ENCODE assay signal across 15 mouse cellular contexts in genomic region chr2:59171533-59171932, GRCm38 (mm10). TPM values are rescaled to one million over a fixed set of nuclear protein-coding genes. Genes with fewer than 3 reads are reported as not detected.
DNase-seq lines count a peak whose midpoint lies in the region; ATAC-seq and TF ChIP-seq lines count a peak whose summit lies in the region.
"Had no signal": no experiment of that assay in that cellular context is flagged by ENCODE, and none has a peak within 500 bp of the region (broad histone marks: within the 10 kb centered on the region; RNA-seq: fewer than 3 reads in every experiment).

No protein-coding gene starts in this region.

- no peak for TF ChIP-seq CTCF in liver, postnatal 0 days (IDR thresholded peaks at IDR 0.05; ENCODE audit: low read depth)

- no peaks in the 10 kb centered on the region for H3K36me3 ChIP-seq in liver, embryonic 11.5 days (ENCODE audit: control insufficient read depth, insufficient read depth, low read length)
- no peaks in the 10 kb centered on the region for H3K36me3 ChIP-seq in liver, postnatal 0 days (replicated peaks; ENCODE audit: insufficient read depth, low read length)
- H3K36me3 ChIP-seq in forebrain, embryonic 10.5 days (replicated peaks), result peaks cover 8% of the 10 kb centered on the region; the same call in 1 of the 2 replicates
- H3K36me3 ChIP-seq: hindbrain, embryonic 13.5 days; liver, embryonic 15.5 days; midbrain, embryonic 13.5 days had no signal

- no peak overlapping the region for H3K27ac ChIP-seq in liver, embryonic 11.5 days (ENCODE audit: low read depth, low read length)
- H3K27ac ChIP-seq in liver, postnatal 0 days (ENCODE audit: low read depth), result no peak overlapping the region
- no peak overlapping the region for H3K27ac ChIP-seq in forebrain, embryonic 10.5 days
- H3K27ac ChIP-seq: hindbrain, embryonic 13.5 days; liver, embryonic 15.5 days; midbrain, embryonic 13.5 days had no signal

- H3K9ac ChIP-seq in liver, embryonic 11.5 days (ENCODE audit: low read depth, low read length), result no peak overlapping the region
- H3K9ac ChIP-seq in liver, postnatal 0 days (replicated peaks), result no peak overlapping the region
- H3K9ac ChIP-seq: hindbrain, embryonic 13.5 days; liver, embryonic 15.5 days; midbrain, embryonic 13.5 days had no signal

- no peaks in the 10 kb centered on the region for H3K9me3 ChIP-seq in liver, embryonic 11.5 days (ENCODE audit: control insufficient read depth, low read length)
- H3K9me3 ChIP-seq in liver, postnatal 0 days (ENCODE audit: low read length), result no peaks in the 10 kb centered on the region
- no peaks in the 10 kb centered on the region for H3K9me3 ChIP-seq in forebrain, embryonic 10.5 days
- H3K9me3 ChIP-seq: hindbrain, embryonic 13.5 days; liver, embryonic 15.5 days; midbrain, embryonic 13.5 days had no signal

- H3K4me2 ChIP-seq in liver, embryonic 11.5 days, result peak overlapping the region; percentile 14; the same call in 1 of the 2 replicates
- no peak overlapping the region for H3K4me2 ChIP-seq in liver, postnatal 0 days (ENCODE audit: low read depth, low read length)
- H3K4me2 ChIP-seq: hindbrain, embryonic 13.5 days; liver, embryonic 15.5 days; midbrain, embryonic 13.5 days had no signal

- no peaks in the 10 kb centered on the region for H3K27me3 ChIP-seq in liver, embryonic 11.5 days (replicated peaks; ENCODE audit: control insufficient read depth, insufficient read depth, low read length)
- no peaks in the 10 kb centered on the region for H3K27me3 ChIP-seq in liver, postnatal 0 days (ENCODE audit: insufficient read depth, low read length)
- no peaks in the 10 kb centered on the region for H3K27me3 ChIP-seq in forebrain, embryonic 10.5 days (ENCODE audit: poor library complexity, severe bottlenecking)
- H3K27me3 ChIP-seq: hindbrain, embryonic 13.5 days; liver, embryonic 15.5 days; midbrain, embryonic 13.5 days had no signal

- no peak for ATAC-seq in liver, embryonic 11.5 days (replicated peaks; ENCODE audit: low FRiP score)
- no peak for ATAC-seq in liver, postnatal 0 days
- peak; percentile 79 for ATAC-seq in CD4-positive, CD25-positive, alpha-beta regulatory T cell, adult 4 months
- ATAC-seq: midbrain, embryonic 13.5 days had no signal

- WGBS in liver, embryonic 11.5 days, result 60% methylated on average over 5 of the region's 5 CpGs
- 51% methylated on average over 5 of the region's 5 CpGs for WGBS in liver, postnatal 0 days (ENCODE audit: insufficient replicate concordance)
- WGBS in forebrain, embryonic 10.5 days, result 85% methylated on average over 5 of the region's 5 CpGs

- TF ChIP-seq EP300 in liver, postnatal 0 days (IDR thresholded peaks at IDR 0.05; ENCODE audit: low read depth), result no peak

- H3K4me1 ChIP-seq in liver, embryonic 11.5 days (replicated peaks; ENCODE audit: control insufficient read depth, insufficient read depth, low read length), result peaks cover 13% of the 10 kb centered on the region
- H3K4me1 ChIP-seq in liver, postnatal 0 days (ENCODE audit: insufficient read depth), result peaks cover 7% of the 10 kb centered on the region; the same call in 1 of the 2 replicates
- peaks cover 11% of the 10 kb centered on the region; the same call in 1 of the 2 replicates for H3K4me1 ChIP-seq in forebrain, embryonic 10.5 days

- DNase-seq in liver, embryonic 11.5 days (ENCODE audit: low spot score), result no peak
- no peak for DNase-seq in liver, postnatal 0 days
- DNase-seq in ZHBTc4 (ENCODE audit: low read depth, low spot score), result peak; percentile 57
- peak; percentile 51 for DNase-seq in lung, postnatal 25 days (ENCODE audit: low spot score)
- no peak for DNase-seq in forebrain, embryonic 10.5 days (ENCODE audit: extremely low spot score, low spot score)
- no peak for DNase-seq in right cerebral cortex, adult 2 months (ENCODE audit: low spot score in 2 of 2)
- no peak for DNase-seq in cerebellum, adult 9-11 months
- DNase-seq: cerebellum, adult 11-12 months; embryo, embryonic 11 days; thymus, postnatal 25 days had no signal

- H3K4me3 ChIP-seq in liver, embryonic 11.5 days (ENCODE audit: low read depth, low read length), result no peak overlapping the region
- H3K4me3 ChIP-seq in liver, postnatal 0 days (ENCODE audit: low read depth, low read length), result no peak overlapping the region
- no peak overlapping the region for H3K4me3 ChIP-seq in forebrain, embryonic 10.5 days
- H3K4me3 ChIP-seq: erythroblast, embryonic 14.5 days; hindbrain, embryonic 13.5 days; liver, embryonic 15.5 days; midbrain, embryonic 13.5 days had no signal

RNA-seq across cellular contexts. Expression of gene Pkp4, which starts 10.9 kb away (rescaled TPM):
- polyA plus RNA-seq in liver, embryonic 11.5 days (2014; fragmentation: Nextera tagmentation; extraction: Ambion mirVana), result 14.0 and 17.7 TPM in 2 replicates
- 6.8 and 7.7 TPM in 2 replicates for polyA plus RNA-seq in liver, postnatal 0 days (2015; fragmentation: Nextera tagmentation; extraction: Ambion mirVana)
- polyA plus RNA-seq in CD4-positive, CD25-positive, alpha-beta regulatory T cell, adult 4 months (2017; shearing (Covaris generic)), result 10 to 100 TPM; 14.7 to 17.2 TPM
- 20.2 and 20.8 TPM in 2 replicates for polyA plus RNA-seq in forebrain, embryonic 10.5 days (2016; fragmentation: Nextera tagmentation; extraction: Ambion mirVana)

RNA-seq across cellular contexts. Expression of gene Ccdc148, which starts 11.1 kb away (rescaled TPM):
- polyA plus RNA-seq in liver, embryonic 11.5 days (2014; fragmentation: Nextera tagmentation; extraction: Ambion mirVana), result 0.13 and 0.32 TPM in 2 replicates
- polyA plus RNA-seq in liver, postnatal 0 days (2015; fragmentation: Nextera tagmentation; extraction: Ambion mirVana), result 0.58 and 0.75 TPM in 2 replicates
- polyA plus RNA-seq in CD4-positive, CD25-positive, alpha-beta regulatory T cell, adult 4 months (2017; shearing (Covaris generic)), result 1 to 10 TPM; 1.0 to 1.1 TPM
- polyA plus RNA-seq in forebrain, embryonic 10.5 days (2016; fragmentation: Nextera tagmentation; extraction: Ambion mirVana), result 1.3 TPM in 2 replicates
- polyA plus RNA-seq: erythroblast, embryonic 14.5 days had no signal

Comparison
In these comparisons a context has a peak if more than half of its experiments do, and no peak if none do; other contexts are left out.
1. DNase-seq: peak in ZHBTc4 (single experiment) and lung, postnatal 25 days (single experiment); none in liver, embryonic 11.5 days (single experiment), liver, postnatal 0 days (single experiment), forebrain, embryonic 10.5 days (single experiment), right cerebral cortex, adult 2 months (0 of 2) and cerebellum, adult 9-11 months (single experiment).